Mouse (Mus musculus) heart, embryonic 13.5 days (tissue): ENCODE results near the gene Lbhd1. TPM values are rescaled to one million over a fixed set of nuclear protein-coding genes. Genes with fewer than 3 reads are reported as not detected.
"Not testable (repeated sequence)": the region's sequence is repeated elsewhere in the genome, so short reads cannot be mapped to it uniquely, and the experiment has no call there.

Experiments
- ATAC-seq: fragments of 200-750 bp; cut with Nextera tagmentation; 2 replicates; pipeline ENCODE4 v1.8.0; 2017; ENCODE audit warnings: moderate TSS enrichment; ENCODE audit not compliant: insufficient number of reproducible peaks, low FRiP score, low TSS enrichment; ENCODE audit errors: extremely low read depth
- H3K27ac ChIP-seq: fragments of 300-500 bp; sonication (generic); replicated peaks from 2 replicates; pipeline ENCODE4 v1.5.1; 2015; ENCODE audit warnings: moderate library complexity, mild to moderate bottlenecking, inconsistent platforms
- H3K27me3 ChIP-seq: fragments of 300-500 bp; sonication (generic); replicated peaks from 2 replicates; pipeline ENCODE4 v1.6.1; 2015; ENCODE audit warnings: mild to moderate bottlenecking, inconsistent platforms
- H3K36me3 ChIP-seq: fragments of 300-500 bp; sonication (generic); 2 replicates; pipeline ENCODE4 v1.6.1; 2015; ENCODE audit warnings: mild to moderate bottlenecking, inconsistent platforms
- H3K4me1 ChIP-seq: fragments of 300-500 bp; sonication (generic); 2 replicates; pipeline ENCODE4 v1.6.1; 2015; ENCODE audit warnings: inconsistent platforms
- H3K4me2 ChIP-seq: fragments of 300-500 bp; sonication (generic); 2 replicates; pipeline ENCODE4 v1.6.1; 2015; ENCODE audit warnings: inconsistent platforms, mild to moderate bottlenecking, moderate library complexity
- H3K4me3 ChIP-seq: fragments of 300-500 bp; sonication (generic); 2 replicates; pipeline ENCODE4 v1.5.1; 2015; ENCODE audit warnings: moderate library complexity, mild to moderate bottlenecking, inconsistent platforms
- H3K9ac ChIP-seq: fragments of 300-500 bp; sonication (generic); 2 replicates; pipeline ENCODE4 v1.6.1; 2015; ENCODE audit warnings: inconsistent platforms, mild to moderate bottlenecking, moderate library complexity
- H3K9me3 ChIP-seq: fragments of 300-500 bp; sonication (generic); 2 replicates; pipeline ENCODE4 v1.6.1; 2016; ENCODE audit warnings: inconsistent platforms
- WGBS: fragments of 180-500 bp; shearing (Covaris S2); methylation state at CpG from one replicate; pipeline ENCODE4 v1.1.7; 2015; ENCODE audit warnings: mixed read lengths; 5-methylcytosine and 5-hydroxymethylcytosine counted together
- polyA plus RNA-seq: library from polyadenylated mRNA; unstranded; fragments of >200 nt; fragmentation: Nextera tagmentation; extraction: Ambion mirVana; gene quantifications from 2 replicates; pipeline ENCODE4 v1.2.1, GENCODE M21; 2015

Lbhd1 gene
- 48.2 and 49.5 TPM in 2 replicates for polyA plus RNA-seq

- no peaks in the 10 kb centered on the region for H3K36me3 ChIP-seq
- WGBS, result 67% methylated on average over 3 of the region's 3 CpGs
- H3K4me1 ChIP-seq, result peaks cover 21% of the 10 kb centered on the region
- H3K4me2 ChIP-seq, result no peak within 1 kb of the TSS
- ATAC-seq, result no peak
- no peaks in the 10 kb centered on the region for H3K9me3 ChIP-seq
- no peak within 1 kb of the TSS for H3K4me3 ChIP-seq
- H3K9ac ChIP-seq, result no peak within 1 kb of the TSS
- no peak within 1 kb of the TSS for H3K27ac ChIP-seq
- H3K27me3 ChIP-seq, result no peaks in the 10 kb centered on the region
Measured at GRCm38 (mm10) chr19:8883616-8884015, at the start of gene Lbhd1, which contains the start of gene Gm49403. Lbhd1 (plus strand) TSS chr19:8883732. Gm49403 (plus strand) TSS chr19:8883930.

DNA sequence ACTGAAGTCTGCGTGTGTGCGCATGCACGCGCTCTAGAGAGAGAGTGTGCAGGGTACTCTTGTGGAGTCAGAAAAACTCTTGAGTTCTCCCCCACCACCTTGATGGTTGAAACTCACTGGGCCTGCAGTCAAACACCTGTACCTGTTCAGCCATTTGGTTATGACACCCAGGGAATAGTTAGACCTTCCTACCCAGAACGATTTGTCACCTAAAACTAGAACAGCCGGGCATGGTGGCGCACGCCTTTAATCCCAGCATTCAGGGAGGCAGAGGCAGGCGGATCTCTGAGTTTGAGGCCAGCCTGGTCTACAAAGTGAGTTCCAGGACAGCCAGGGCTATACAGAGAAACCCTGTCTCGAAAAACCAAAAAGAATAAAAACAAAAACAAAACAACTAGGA, 47.2 kb upstream of the Lbhd1 start:
- not testable (repeated sequence) for ATAC-seq, H3K4me3 ChIP-seq, H3K9me3 ChIP-seq, H3K27me3 ChIP-seq, H3K4me2 ChIP-seq, H3K9ac ChIP-seq
- peaks cover 34% of the 10 kb centered on the region for H3K4me1 ChIP-seq
- peaks cover 50% of the 10 kb centered on the region for H3K36me3 ChIP-seq
- H3K27ac ChIP-seq, result peak overlapping the region; percentile 95; the same call in 1 of the 2 replicates
- 95% methylated on average over 10 of the region's 10 CpGs for WGBS

DNA sequence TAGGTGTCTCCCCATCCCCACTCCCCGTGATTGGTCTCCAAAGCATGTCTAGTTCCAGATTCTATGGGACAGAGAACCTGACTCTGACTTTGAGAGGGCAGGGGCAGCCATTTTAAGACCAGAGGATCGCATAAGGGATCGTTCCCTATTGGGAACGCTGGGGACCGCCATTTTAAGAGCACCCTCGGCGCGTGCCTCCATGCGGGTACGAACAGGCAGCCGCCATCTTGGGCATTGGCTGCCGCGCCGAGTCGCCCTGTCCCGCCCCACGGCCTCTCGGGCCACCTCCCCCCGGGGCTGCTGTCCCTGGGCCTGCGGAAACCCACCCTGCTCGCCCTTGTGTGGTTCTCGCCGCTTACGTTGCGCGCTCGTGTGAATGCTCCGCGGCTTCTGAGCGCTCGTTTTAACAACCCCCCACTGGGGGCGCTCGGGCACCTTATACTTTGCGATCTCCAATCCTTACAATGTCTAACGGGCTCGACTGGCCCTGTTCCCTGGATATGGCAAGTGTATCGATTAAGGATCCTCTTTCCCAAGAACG, 46.2 kb upstream of the Lbhd1 start, which contains the start of gene Bscl2:
Gene Bscl2 (plus strand): TSS at position 217 of the 541 bp plus-strand sequence.
- ATAC-seq, result peak; percentile 43; the same call in 1 of the 2 replicates
- peak within 1 kb of the TSS; percentile 95 for H3K27ac ChIP-seq
- no peaks in the 10 kb centered on the region for H3K9me3 ChIP-seq
- H3K9ac ChIP-seq, result peak within 1 kb of the TSS; percentile 85
- H3K4me3 ChIP-seq, result peak within 1 kb of the TSS; percentile 62
- peaks cover 34% of the 10 kb centered on the region for H3K4me1 ChIP-seq
- WGBS, result under 1% methylated on average over 38 of the region's 38 CpGs
- H3K36me3 ChIP-seq, result peaks cover 42% of the 10 kb centered on the region
- H3K27me3 ChIP-seq, result no peaks in the 10 kb centered on the region
- peak within 1 kb of the TSS; percentile 87 for H3K4me2 ChIP-seq

DNA sequence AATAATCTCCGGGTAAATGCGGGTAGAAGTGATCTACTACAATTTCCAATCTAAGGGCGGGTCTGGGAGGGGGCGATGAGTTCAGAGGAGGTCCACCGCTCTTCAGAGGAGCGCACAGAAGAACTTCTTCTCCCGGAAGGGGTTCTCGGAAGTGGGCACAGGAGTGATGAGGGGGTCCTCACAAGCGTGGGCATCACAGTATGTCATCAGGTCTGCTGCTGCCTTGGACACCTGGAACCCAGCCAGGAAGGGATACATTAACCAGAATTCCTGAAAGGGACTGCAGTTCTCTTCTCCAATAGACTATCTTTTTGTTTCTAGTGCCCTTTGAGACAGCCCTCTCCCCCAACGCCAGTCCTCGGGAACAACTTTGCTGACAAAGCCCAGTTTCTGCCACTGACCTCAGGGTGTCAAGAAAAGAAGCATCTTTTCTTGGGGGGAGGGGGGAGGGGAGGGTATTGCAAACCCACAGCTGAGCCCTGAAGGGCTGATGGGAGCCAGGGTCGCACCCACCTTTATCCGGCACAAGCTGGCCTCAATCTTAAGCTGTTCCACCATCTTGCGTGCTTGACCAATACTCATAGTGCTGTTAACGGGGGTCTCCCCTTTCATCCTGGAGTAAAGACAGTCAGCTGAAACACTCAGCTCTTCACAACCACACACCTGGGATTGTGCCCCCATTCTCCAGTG, 45.3 kb upstream of the Lbhd1 start:
- 18% methylated on average over 15 of the region's 15 CpGs for WGBS
- no peak for ATAC-seq
- peak overlapping the region; percentile 62 for H3K4me3 ChIP-seq

DNA sequence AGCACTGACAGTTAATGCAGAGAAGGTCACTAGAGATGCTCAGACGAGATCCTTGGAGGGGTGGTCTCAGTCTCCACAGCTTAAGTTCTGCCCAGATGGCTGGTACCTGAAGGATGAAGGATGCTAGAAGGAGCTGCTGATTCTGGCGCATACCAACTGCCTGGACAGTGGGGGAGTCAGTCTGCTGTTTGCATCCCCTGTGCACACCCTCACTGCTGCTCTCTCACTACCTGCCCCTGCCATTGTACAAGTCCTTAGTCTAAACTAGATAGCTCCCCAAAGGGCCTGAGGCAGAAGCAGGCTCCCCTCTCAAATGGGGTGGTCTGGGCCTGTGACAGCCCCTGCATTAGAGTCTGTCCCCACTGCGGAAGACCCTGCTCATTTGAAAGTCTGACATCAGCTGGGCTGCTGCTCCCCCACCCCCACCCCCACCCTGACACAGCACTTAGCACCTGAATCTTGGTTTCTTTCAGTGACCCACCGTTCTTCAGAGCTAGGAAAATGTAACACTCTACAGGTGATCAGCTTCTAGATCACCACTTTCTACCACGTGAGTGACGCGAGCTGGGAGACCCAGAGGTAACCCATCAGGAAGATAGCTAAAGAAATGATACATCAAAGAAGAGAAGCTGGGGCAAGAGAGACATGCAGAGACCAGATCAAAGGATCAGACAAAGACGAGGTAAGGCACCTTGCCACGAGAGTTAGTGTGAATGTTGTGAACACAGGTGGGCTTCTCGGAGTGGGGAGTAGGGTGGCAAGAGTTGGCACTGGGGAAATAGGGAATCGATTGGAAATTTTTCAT, 44.2 kb upstream of the Lbhd1 start, which contains the start of gene Gng3:
Gene Gng3 (minus strand): TSS at position 92 of the 805 bp plus-strand sequence.
- H3K4me1 ChIP-seq, result peaks cover 34% of the 10 kb centered on the region
- H3K4me2 ChIP-seq, result peak within 1 kb of the TSS; percentile 87
- peak within 1 kb of the TSS; percentile 95 for H3K27ac ChIP-seq
- H3K36me3 ChIP-seq, result peaks cover 35% of the 10 kb centered on the region
- no peaks in the 10 kb centered on the region for H3K9me3 ChIP-seq
- H3K27me3 ChIP-seq, result no peaks in the 10 kb centered on the region
- ATAC-seq, result no peak
- peak within 1 kb of the TSS; percentile 85 for H3K9ac ChIP-seq
- H3K4me3 ChIP-seq, result peak within 1 kb of the TSS; percentile 62
- 56% methylated on average over 11 of the region's 11 CpGs for WGBS

More for the DNA sequence above, 45.3 kb upstream of the Lbhd1 start:
- peak overlapping the region; percentile 87 for H3K4me2 ChIP-seq
- H3K9ac ChIP-seq, result peak overlapping the region; percentile 85
- H3K27me3 ChIP-seq, result no peaks in the 10 kb centered on the region
- peaks cover 41% of the 10 kb centered on the region for H3K36me3 ChIP-seq
- H3K9me3 ChIP-seq, result no peaks in the 10 kb centered on the region
- peak overlapping the region; percentile 95 for H3K27ac ChIP-seq
- peaks cover 34% of the 10 kb centered on the region for H3K4me1 ChIP-seq

DNA sequence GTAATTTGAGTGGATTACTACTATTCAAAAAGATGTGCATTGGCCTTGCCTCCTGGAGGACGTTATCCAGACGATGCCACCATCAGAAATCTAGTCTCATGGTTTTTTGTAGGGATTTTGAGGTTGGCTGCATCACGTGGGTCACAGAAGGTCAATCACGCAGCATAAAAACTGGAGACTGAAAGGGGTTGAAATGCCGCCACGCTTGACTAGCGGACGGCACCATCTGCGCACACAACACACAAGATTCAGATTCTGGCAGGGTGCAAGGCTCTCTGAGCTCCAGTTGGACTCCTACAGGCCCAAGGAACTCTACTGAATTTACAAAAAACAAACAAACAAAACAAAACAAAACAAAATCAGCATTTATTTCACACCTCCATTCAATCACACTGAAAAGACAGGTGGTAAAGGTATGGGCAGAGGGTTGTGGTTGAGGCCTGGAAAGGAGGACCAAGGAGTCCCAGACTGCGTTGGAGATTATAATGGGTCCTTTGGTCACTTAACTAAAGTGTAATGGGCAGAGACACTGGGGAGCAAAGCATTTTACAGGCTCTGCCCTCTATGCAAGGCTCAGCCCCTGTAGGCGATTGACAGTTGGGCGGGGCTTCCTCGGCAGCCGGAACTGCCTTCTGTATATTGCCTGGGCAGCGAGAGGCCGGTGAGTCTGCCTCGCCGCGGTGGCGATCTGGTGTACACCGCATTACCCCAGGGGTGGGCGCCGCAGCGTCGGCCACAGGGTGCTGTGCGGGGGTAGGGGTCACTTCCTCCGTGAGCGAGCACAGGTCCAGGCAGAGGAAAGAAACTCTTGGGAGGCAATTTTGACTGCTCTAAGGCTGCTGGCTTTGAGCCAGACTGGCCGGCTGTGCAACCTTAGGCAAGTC, 43.4 kb upstream of the Lbhd1 start:
- Histone ChIP-seq H3K36me3 (peaks cover 30% of the 10 kb centered on the region), H3K4me1 (peaks cover 34% of the 10 kb centered on the region), H3K27me3 (no peaks in the 10 kb centered on the region), H3K9me3 (no peaks in the 10 kb centered on the region), H3K9ac (peak overlapping the region; percentile 84), H3K27ac (peak overlapping the region; percentile 55), H3K4me2 (peak overlapping the region; percentile 85), H3K4me3 (peak overlapping the region; percentile 68)
- 25% methylated on average over 29 of the region's 29 CpGs for WGBS
- ATAC-seq, result peak; percentile 34; the same call in 1 of the 2 replicates

DNA sequence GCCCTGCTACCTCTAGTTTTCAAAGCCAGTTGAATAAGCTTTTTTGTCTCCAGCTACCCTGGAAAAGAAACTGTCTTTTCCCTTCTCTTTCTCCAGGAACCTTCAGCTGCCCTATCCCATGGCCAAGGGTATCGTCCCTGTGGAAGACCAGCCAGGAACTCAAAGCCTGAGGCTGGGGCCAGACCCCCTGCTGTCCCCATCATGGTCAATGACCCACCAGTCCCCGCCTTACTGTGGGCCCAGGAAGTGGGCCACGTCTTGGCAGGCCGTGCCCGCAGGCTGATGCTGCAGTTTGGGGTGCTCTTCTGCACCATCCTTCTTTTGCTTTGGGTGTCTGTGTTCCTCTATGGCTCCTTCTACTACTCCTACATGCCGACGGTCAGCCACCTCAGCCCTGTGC, 42.5 kb upstream of the Lbhd1 start:
- Histone ChIP-seq H3K9me3 (no peaks in the 10 kb centered on the region), H3K36me3 (peaks cover 31% of the 10 kb centered on the region), H3K4me1 (peaks cover 34% of the 10 kb centered on the region), H3K27me3 (no peaks in the 10 kb centered on the region), H3K27ac (no peak overlapping the region), H3K4me2 (peak overlapping the region; percentile 85), H3K4me3 (peak overlapping the region; percentile 68), H3K9ac (peak overlapping the region; percentile 84)
- 91% methylated on average over 7 of the region's 7 CpGs for WGBS
- ATAC-seq, result no peak

DNA sequence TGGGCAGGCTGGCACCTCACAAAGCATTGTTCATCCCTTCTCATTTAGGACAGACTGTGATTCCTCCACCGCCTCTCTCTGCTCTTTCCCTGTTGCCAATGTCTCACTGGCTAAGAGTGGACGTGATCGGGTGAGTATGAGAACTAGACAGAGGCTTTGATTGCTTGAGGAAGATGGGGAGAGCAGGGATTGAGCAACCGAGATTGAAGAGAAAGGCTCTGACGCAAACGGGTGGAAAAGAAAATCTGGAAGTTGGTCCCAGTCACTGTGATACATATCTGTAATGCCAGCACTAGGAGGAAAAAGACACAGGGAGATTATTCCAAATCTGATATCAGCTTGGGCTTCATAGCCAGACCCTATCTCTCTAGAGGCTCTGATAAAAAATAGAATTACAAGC, 40.6 kb upstream of the Lbhd1 start:
- H3K36me3 ChIP-seq, result peaks cover 46% of the 10 kb centered on the region
- H3K27ac ChIP-seq, result no peak overlapping the region
- peaks cover 33% of the 10 kb centered on the region for H3K4me1 ChIP-seq
- no peak for ATAC-seq
- H3K4me2 ChIP-seq, result no peak overlapping the region
- WGBS, result 85% methylated on average over 6 of the region's 6 CpGs
- no peaks in the 10 kb centered on the region for H3K9me3 ChIP-seq
- H3K9ac ChIP-seq, result no peak overlapping the region
- no peak overlapping the region for H3K4me3 ChIP-seq
- no peaks in the 10 kb centered on the region for H3K27me3 ChIP-seq

- no peak overlapping the region for H3K27ac ChIP-seq
- no peaks in the 10 kb centered on the region for H3K27me3 ChIP-seq
- no peak for ATAC-seq
- WGBS, result 65% methylated on average over 5 of the region's 5 CpGs
- H3K36me3 ChIP-seq, result peaks cover 58% of the 10 kb centered on the region
- no peak overlapping the region; the same call in 1 of the 2 replicates for H3K9ac ChIP-seq
- no peak overlapping the region for H3K4me3 ChIP-seq
- peaks cover 17% of the 10 kb centered on the region for H3K4me1 ChIP-seq
- no peak overlapping the region for H3K4me2 ChIP-seq
- no peaks in the 10 kb centered on the region for H3K9me3 ChIP-seq
Measured at GRCm38 (mm10) chr19:8844371-8845129, 39.0 kb upstream of the Lbhd1 start.

GRCm38 (mm10) chr19:8848356-8848755, 35.2 kb upstream of the Lbhd1 start:
- H3K27ac ChIP-seq, result no peak overlapping the region
- H3K4me3 ChIP-seq, result no peak overlapping the region
- H3K9ac ChIP-seq, result no peak overlapping the region
- peaks cover 49% of the 10 kb centered on the region for H3K36me3 ChIP-seq
- no peaks in the 10 kb centered on the region for H3K9me3 ChIP-seq
- WGBS, result 80% methylated on average over 5 of the region's 5 CpGs
- no peaks in the 10 kb centered on the region for H3K27me3 ChIP-seq
- no peak overlapping the region for H3K4me2 ChIP-seq
- ATAC-seq, result no peak
- H3K4me1 ChIP-seq, result peaks cover 13% of the 10 kb centered on the region
